Mouse (Mus musculus) hematopoietic stem cell, adult 5-6 weeks (primary cell): ENCODE data around the gene Olfr203. TPM values are rescaled to one million over a fixed set of nuclear protein-coding genes. Genes with fewer than 3 reads are reported as not detected.
"Not testable (repeated sequence)": the region's sequence is repeated elsewhere in the genome, so short reads cannot be mapped to it uniquely, and the experiment has no call there.

ENCODE experiments used
- ATAC-seq, 2 experiments: fragments of 125-278 bp in 1 of 2; replicated peaks in 1 of 2; 2 replicates each; pipeline ENCODE4 v1.8.0; 2016 to 2017; ENCODE audit warnings: inconsistent platforms in 2 of 2, mild to moderate bottlenecking in 2 of 2, moderate number of reproducible peaks in 2 of 2, low read depth in 1 of 2, moderate TSS enrichment in 1 of 2; ENCODE audit not compliant: low FRiP score in 2 of 2, poor library complexity in 2 of 2, severe bottlenecking in 2 of 2, insufficient read depth in 1 of 2, low TSS enrichment in 1 of 2
- total RNA-seq: library from RNA; stranded (forward); fragments of 172-1452, 232-1000 nt; gene quantifications from 2 replicates; pipeline ENCODE4 v1.2.3, GENCODE M21; 2017

Gene Olfr203
- total RNA-seq: not detected in 2 replicates

GRCm38 (mm10) chr16:59298581-59298980 is at the start of gene Olfr203:
Olfr203 (plus strand) TSS chr16:59298881.
- no peak for ATAC-seq

DNA sequence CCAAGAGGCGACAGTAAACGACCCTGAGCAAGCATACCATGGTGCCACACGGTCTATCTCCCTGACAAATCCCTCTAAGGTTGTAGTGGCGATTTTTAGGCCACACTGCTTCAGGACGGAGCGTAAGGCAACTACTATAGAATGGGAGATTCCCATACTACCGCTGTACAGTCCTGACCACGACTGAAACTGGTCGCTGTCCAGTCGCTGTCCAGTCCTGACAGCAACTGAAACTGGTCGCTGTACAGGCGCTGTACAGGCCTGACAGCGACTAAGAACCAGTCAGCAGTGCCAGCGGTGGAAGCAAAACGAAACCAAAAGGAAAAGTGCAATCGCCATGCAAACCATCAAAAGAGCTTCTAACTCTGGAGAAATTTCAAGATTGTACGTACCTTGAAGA is 49.0 kb upstream of the Olfr203 start:
- no peak for ATAC-seq

- ATAC-seq: not testable (repeated sequence)
Observed at GRCm38 (mm10) chr16:59269097-59269496, 29.6 kb upstream of the Olfr203 start.

- ATAC-seq: not testable (repeated sequence)
Observed at GRCm38 (mm10) chr16:59272532-59272931, 26.1 kb upstream of the Olfr203 start, which contains the start of gene Olfr201. Olfr201 (minus strand) TSS chr16:59272632.

- no peak for ATAC-seq
Observed at GRCm38 (mm10) chr16:59280542-59280941, 18.1 kb upstream of the Olfr203 start.

- no peak for ATAC-seq
Observed at GRCm38 (mm10) chr16:59283476-59283875, 15.2 kb upstream of the Olfr203 start.

- no peak for ATAC-seq
Observed at GRCm38 (mm10) chr16:59286693-59287092, 12.0 kb upstream of the Olfr203 start, which contains the start of gene Olfr202. Olfr202 (minus strand) TSS chr16:59286793.

GRCm38 (mm10) chr16:59287576-59287975 is 11.1 kb upstream of the Olfr203 start:
- not testable (repeated sequence) for ATAC-seq

DNA sequence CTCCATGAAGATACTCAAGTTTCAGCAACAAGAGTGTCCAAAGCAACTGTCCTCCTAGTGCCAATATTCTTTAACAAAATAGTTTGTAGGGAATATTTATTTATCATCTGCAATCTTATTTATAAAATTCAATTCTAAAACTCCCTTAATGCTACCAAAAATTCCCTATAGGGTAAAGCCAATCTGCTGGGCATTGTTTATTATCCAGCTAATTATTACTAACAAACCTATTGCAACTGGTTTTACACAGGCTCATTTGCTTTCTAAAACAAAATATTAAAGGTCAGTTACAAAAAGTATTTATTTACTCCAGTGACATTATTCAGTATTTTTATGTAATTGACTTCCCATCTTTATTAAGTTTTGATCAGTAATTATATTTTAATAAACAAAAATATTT is 19.5 kb downstream of the Olfr203 start, which contains the start of gene Olfr204:
Olfr204 (minus strand) TSS at position 101 of the 400 bp plus-strand sequence.
- no peak for ATAC-seq

DNA sequence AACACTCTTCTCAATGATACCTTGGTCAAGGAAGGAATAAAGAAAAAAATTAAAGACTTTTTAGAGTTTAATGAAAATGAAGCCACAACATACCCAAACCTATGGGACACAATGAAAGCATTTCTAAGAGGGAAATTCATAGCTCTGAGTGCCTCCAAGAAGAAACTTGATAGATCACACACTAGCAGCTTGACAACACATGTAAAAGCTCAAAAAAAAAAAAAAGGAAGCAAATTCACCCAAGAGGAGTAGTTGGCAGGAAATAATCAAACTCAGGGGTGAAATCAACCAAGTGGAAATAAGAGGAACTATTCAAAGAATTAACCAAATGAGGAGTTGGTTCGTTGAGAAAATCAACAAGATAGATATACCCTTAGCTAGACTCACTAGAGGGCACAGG is 24.6 kb downstream of the Olfr203 start:
- not testable (repeated sequence) for ATAC-seq

DNA sequence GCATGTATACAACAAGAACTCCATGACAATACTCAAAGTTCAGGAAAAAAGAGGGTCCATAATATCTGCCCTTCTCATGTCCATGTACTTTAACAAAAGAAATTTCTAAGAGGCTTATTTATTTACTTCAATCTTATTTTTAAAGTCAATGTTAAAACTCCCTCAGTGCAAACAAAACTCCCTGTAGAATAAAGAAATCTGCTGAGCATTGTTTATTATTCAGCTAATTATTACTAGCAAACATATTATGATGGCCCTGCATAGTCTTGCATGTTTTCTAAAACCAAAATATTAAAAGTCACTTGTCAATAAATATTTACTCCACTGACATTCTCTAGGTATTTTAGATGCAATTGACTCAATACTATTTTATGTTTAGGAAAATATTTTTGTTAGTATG is 32.4 kb downstream of the Olfr203 start, which contains the start of gene Olfr205:
Olfr205 (minus strand) TSS at position 101 of the 400 bp plus-strand sequence.
- no peak for ATAC-seq

GRCm38 (mm10) chr16:59349146-59349545 is 50.5 kb downstream of the Olfr203 start, which contains the start of gene Olfr206:
Olfr206 (minus strand) TSS chr16:59349246.
- ATAC-seq: no peak

Other genes with a start within 250 kb of the Olfr203 start
- not detected in 2 replicates for gene Olfr190, start 220.9 kb upstream of the Olfr203 start, total RNA-seq
- gene Olfr191, start 209.1 kb upstream of the Olfr203 start, total RNA-seq: not detected in 2 replicates
- not detected in 2 replicates for gene Olfr193, start 187.0 kb upstream of the Olfr203 start, total RNA-seq
- not detected in 2 replicates for gene Olfr194, start 177.8 kb upstream of the Olfr203 start, total RNA-seq
- not detected in 2 replicates for gene Olfr195, start 151.8 kb upstream of the Olfr203 start, total RNA-seq
- not detected in 2 replicates for gene Olfr196, start 128.4 kb upstream of the Olfr203 start, total RNA-seq
- not detected in 2 replicates for gene Olfr198, start 95.3 kb upstream of the Olfr203 start, total RNA-seq
- gene Olfr199, start 79.1 kb upstream of the Olfr203 start, total RNA-seq: not detected in 2 replicates
- gene Olfr201, start 26.2 kb upstream of the Olfr203 start, total RNA-seq: not detected in 2 replicates
- gene Olfr202, start 12.1 kb upstream of the Olfr203 start, total RNA-seq: not detected in 2 replicates
- not detected in 2 replicates for gene Olfr204, start 19.4 kb downstream of the Olfr203 start, total RNA-seq
- not detected in 2 replicates for gene Olfr205, start 32.3 kb downstream of the Olfr203 start, total RNA-seq
- gene Olfr206, start 50.4 kb downstream of the Olfr203 start, total RNA-seq: not detected in 2 replicates
- not detected in 2 replicates for gene Olfr209, start 65.1 kb downstream of the Olfr203 start, total RNA-seq
- gene Gabrr3, start 108.5 kb downstream of the Olfr203 start, total RNA-seq: not detected in 2 replicates
- 77.5 and 84.5 TPM in 2 replicates for gene Riox2, start 172.9 kb downstream of the Olfr203 start, total RNA-seq